Mouse (Mus musculus): Measurements from ENCODE around the gene Mcm7. TPM values are rescaled to one million over a fixed set of nuclear protein-coding genes. Genes with fewer than 3 reads are reported as not detected.
A peak's percentile ranks its signal among the peaks of the same experiment; 100 is the strongest.
"Not testable (repeated sequence)": the region's sequence is repeated elsewhere in the genome, so short reads cannot be mapped to it uniquely, and the experiment has no call there.

Gene Mcm7
- total RNA-seq (2021): 10 to 100 TPM; 17.3 to 28.1 TPM
- long read RNA-seq, experiment 1, transcript Mcm7-201 (15 exons, 2,962 nt): major isoform, 14 of 23 reads
- long read RNA-seq, experiment 1, partial matches to known transcripts: 2 of 23 reads
- long read RNA-seq, experiment 1, other reads (novel, unspliced or antisense): 7 of 23 reads
- long read RNA-seq, experiment 2, transcript Mcm7-201 (15 exons, 2,962 nt): major isoform, 45 of 71 reads
- long read RNA-seq, experiment 2, partial matches to known transcripts: 7 of 71 reads
- long read RNA-seq, experiment 2, other reads (novel, unspliced or antisense): 19 of 71 reads

- DNase-seq (ENCODE audit: low spot score in 2 of 2): peak; percentile 92 to 94
Observed at GRCm38 (mm10) chr5:138171695-138172491, at the start of gene Mcm7, which contains the start of gene Ap4m1. TSS of gene Mcm7 (minus strand) at chr5:138172422. TSS of gene Ap4m1 (plus strand) at chr5:138172002.

- DNase-seq (ENCODE audit: low spot score in 2 of 2): no peak
Observed at GRCm38 (mm10) chr5:138219864-138220263, 47.6 kb upstream of the Mcm7 start.

- DNase-seq (ENCODE audit: low spot score in 2 of 2): not testable (repeated sequence)
Observed at GRCm38 (mm10) chr5:138216632-138217031, 44.4 kb upstream of the Mcm7 start.

- no peak for DNase-seq (ENCODE audit: low spot score in 2 of 2)
Observed at GRCm38 (mm10) chr5:138207873-138208272, 35.7 kb upstream of the Mcm7 start.

GRCm38 (mm10) chr5:138207253-138207652, 35.0 kb upstream of the Mcm7 start:
- DNase-seq (ENCODE audit: low spot score in 2 of 2): no peak

GRCm38 (mm10) chr5:138202086-138202485, 29.9 kb upstream of the Mcm7 start:
- no peak for DNase-seq (ENCODE audit: low spot score in 2 of 2)

- peak in 1 of 2 experiments; percentile 19 for DNase-seq (ENCODE audit: low spot score in 2 of 2)
Observed at GRCm38 (mm10) chr5:138199576-138199975, 27.4 kb upstream of the Mcm7 start.

- DNase-seq (ENCODE audit: low spot score in 2 of 2): no peak
Observed at GRCm38 (mm10) chr5:138195463-138195862, 23.2 kb upstream of the Mcm7 start.

GRCm38 (mm10) chr5:138194755-138195345, 22.6 kb upstream of the Mcm7 start:
- peak; percentile 41 to 42 for DNase-seq (ENCODE audit: low spot score in 2 of 2)

- peak; percentile 78 to 79 for DNase-seq (ENCODE audit: low spot score in 2 of 2)
Observed at GRCm38 (mm10) chr5:138193771-138194727, 21.8 kb upstream of the Mcm7 start, which contains the start of gene Mblac1. TSS of gene Mblac1 (plus strand) at chr5:138194314.

GRCm38 (mm10) chr5:138187661-138188306, 15.6 kb upstream of the Mcm7 start:
- peak; percentile 44 to 53 for DNase-seq (ENCODE audit: low spot score in 2 of 2)

GRCm38 (mm10) chr5:138186950-138187638, 14.9 kb upstream of the Mcm7 start, which contains the start of the genes Taf6 and Cnpy4:
TSS of gene Taf6 (minus strand) at chr5:138187451.
TSS of gene Cnpy4 (plus strand) at chr5:138187485.
- DNase-seq (ENCODE audit: low spot score in 2 of 2): peak; percentile 70 to 77

GRCm38 (mm10) chr5:138173217-138173616, 995 bp upstream of the Mcm7 start:
- no peak for DNase-seq (ENCODE audit: low spot score in 2 of 2)

- peak; percentile 93 for DNase-seq (ENCODE audit: low spot score in 2 of 2)
Observed at GRCm38 (mm10) chr5:138170936-138171561, 1.2 kb downstream of the Mcm7 start.

GRCm38 (mm10) chr5:138165594-138165993, 6.6 kb downstream of the Mcm7 start:
- DNase-seq (ENCODE audit: low spot score in 2 of 2): no peak

GRCm38 (mm10) chr5:138163610-138164009, 8.6 kb downstream of the Mcm7 start:
- no peak for DNase-seq (ENCODE audit: low spot score in 2 of 2)

GRCm38 (mm10) chr5:138163046-138163445, 9.2 kb downstream of the Mcm7 start:
- DNase-seq (ENCODE audit: low spot score in 2 of 2): no peak

GRCm38 (mm10) chr5:138160842-138161665, 11.2 kb downstream of the Mcm7 start, which contains the start of gene Cops6:
TSS of gene Cops6 (plus strand) at chr5:138161071.
- peak; percentile 97 for DNase-seq (ENCODE audit: low spot score in 2 of 2)
